Mouse (Mus musculus): ENCODE measurements around the gene Vwa1. TPM values are rescaled to one million over a fixed set of nuclear protein-coding genes. Genes with fewer than 3 reads are reported as not detected.

Vwa1 gene
- total and polyA plus RNA-seq, 3 experiments, result 0.13 to 1.8 (median 0.15) TPM

DNA sequence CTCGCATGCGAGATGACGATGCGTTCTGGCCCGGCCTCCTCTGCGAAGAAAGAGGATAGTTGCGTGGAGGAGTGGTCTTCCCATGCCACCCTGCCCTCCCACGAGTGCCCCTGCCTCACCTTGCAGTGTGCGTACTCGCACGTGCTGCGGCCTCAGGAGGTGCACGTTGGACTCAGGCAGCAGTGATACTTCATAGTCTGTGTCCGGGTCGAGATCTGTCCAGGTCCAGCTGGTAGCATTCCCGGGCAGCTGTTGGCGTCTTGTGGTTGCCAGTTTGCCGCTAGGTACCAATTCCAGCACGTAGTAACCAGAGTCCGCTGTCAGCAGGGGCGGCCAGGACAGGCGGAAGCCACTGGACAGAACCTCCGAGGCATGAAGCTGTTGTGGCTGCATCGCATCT, 3.9 kb downstream of the Vwa1 start:
- no peak for DNase-seq (ENCODE audit: extremely low read depth)
- dilution Hi-C loops (cut with MboI; ENCODE audit: extremely low pct_ligation_motif_present, extremely low pct_unique_long_range_greater_than_20kb, low sequenced_read_pairs), result no loop called here
- no peak overlapping the region for H3K9ac ChIP-seq (ENCODE audit: insufficient read depth, low read depth)
- no peak overlapping the region for H3K4me3 ChIP-seq (replicated peaks in 1 of 3; ENCODE audit: low read depth in 2 of 3, low read length in 2 of 3, poor library complexity in 1 of 3)
- TF ChIP-seq SIN3A (IDR thresholded peaks at IDR 0.05; ENCODE audit: low read length) (no peak), PAX5 (IDR thresholded peaks at IDR 0.05; ENCODE audit: low read length) (no peak), MYC (IDR thresholded peaks at IDR 0.05; ENCODE audit: low read depth, low read length) (no peak), ETS1 (conservative IDR thresholded peaks at IDR 0.05; ENCODE audit: low read depth, low read length) (no peak), NELFE (IDR thresholded peaks at IDR 0.05; ENCODE audit: low read depth, low read length) (no peak), E2F4 (IDR thresholded peaks at IDR 0.05; ENCODE audit: insufficient replicate concordance, low read depth, low read length) (no peak), MAX (IDR thresholded peaks at IDR 0.05; ENCODE audit: low read length) (no peak), ZKSCAN1 (IDR thresholded peaks at IDR 0.05; ENCODE audit: borderline replicate concordance, low read depth, low read length) (no peak), IRF4 (IDR thresholded peaks at IDR 0.05; ENCODE audit: low read depth, low read length) (no peak), GABPA (IDR thresholded peaks at IDR 0.05; ENCODE audit: insufficient replicate concordance, low read depth, low read length) (no peak), RCOR1 (conservative IDR thresholded peaks at IDR 0.05; ENCODE audit: low read depth, low read length) (no peak), CHD2 (IDR thresholded peaks at IDR 0.05; ENCODE audit: low read length) (no peak), USF1 (IDR thresholded peaks at IDR 0.05; ENCODE audit: low read depth, low read length) (no peak), MAZ (IDR thresholded peaks at IDR 0.05; ENCODE audit: low read depth, low read length) (no peak), NRF1 (IDR thresholded peaks at IDR 0.05; ENCODE audit: low read depth, low read length) (no peak), BHLHE40 (IDR thresholded peaks at IDR 0.05; ENCODE audit: low read depth, low read length) (no peak), CHD1 (IDR thresholded peaks at IDR 0.05; ENCODE audit: low read depth, low read length) (no peak), HCFC1 (IDR thresholded peaks at IDR 0.05; ENCODE audit: low read depth, low read length) (no peak), JUN (IDR thresholded peaks at IDR 0.05; ENCODE audit: insufficient read depth, low read depth, low read length) (no peak), CTCF (conservative IDR thresholded peaks at IDR 0.05 in 1 of 2, IDR thresholded peaks at IDR 0.05 in 1 of 2; ENCODE audit: low read depth in 2 of 2, low read length in 2 of 2) (no peak)
- peaks cover 42% of the 10 kb centered on the region for H3K27me3 ChIP-seq (replicated peaks)
- in situ Hi-C loops (cut with MboI; ENCODE audit: low pct_ligation_motif_present, low pct_unique_long_range_greater_than_20kb, low sequenced_read_pairs), result no loop called here
- H3K9me3 ChIP-seq (replicated peaks; ENCODE audit: low read length), result no peaks in the 10 kb centered on the region
- peaks cover 16 to 36% of the 10 kb centered on the region in 2 experiments for H3K4me1 ChIP-seq (ENCODE audit: control insufficient read depth in 1 of 2, insufficient read depth in 2 of 2)
- no peak overlapping the region for H3K4me2 ChIP-seq (ENCODE audit: insufficient read depth, low read depth, poor library complexity, severe bottlenecking)
- H3K36me3 ChIP-seq (replicated peaks in 1 of 2; ENCODE audit: control insufficient read depth in 1 of 2, insufficient read depth in 1 of 2, low read length in 1 of 2), result no peaks in the 10 kb centered on the region
- H3K27ac ChIP-seq (ENCODE audit: insufficient read depth, low read depth), result no peak overlapping the region
- no peaks in the 10 kb centered on the region for H3K79me2 ChIP-seq (replicated peaks; ENCODE audit: control insufficient read depth, extremely low read depth, insufficient read depth, poor library complexity, severe bottlenecking)

GRCm38 (mm10) chr4:155769880-155770512, 4.5 kb downstream of the Vwa1 start:
- no peaks in the 10 kb centered on the region for H3K79me2 ChIP-seq (replicated peaks; ENCODE audit: control insufficient read depth, extremely low read depth, insufficient read depth, poor library complexity, severe bottlenecking)
- H3K9ac ChIP-seq (ENCODE audit: insufficient read depth, low read depth), result peak overlapping the region; percentile 68
- peaks cover 10 to 30% of the 10 kb centered on the region in 2 experiments for H3K4me1 ChIP-seq (ENCODE audit: control insufficient read depth in 1 of 2, insufficient read depth in 2 of 2)
- dilution Hi-C loops (cut with MboI; ENCODE audit: extremely low pct_ligation_motif_present, extremely low pct_unique_long_range_greater_than_20kb, low sequenced_read_pairs) (no loop called here), in situ Hi-C loops (cut with MboI; ENCODE audit: low pct_ligation_motif_present, low pct_unique_long_range_greater_than_20kb, low sequenced_read_pairs) (loop anchor here (5.0 kb wide), 1 partner anchor 38 kb away; the partner anchor contains the start of gene Tmem240)
- peak; percentile 77 for DNase-seq (ENCODE audit: extremely low read depth)
- H3K27ac ChIP-seq (ENCODE audit: insufficient read depth, low read depth), result no peak overlapping the region
- peaks cover 42% of the 10 kb centered on the region for H3K27me3 ChIP-seq (replicated peaks)
- peak overlapping the region; percentile 14 for H3K4me2 ChIP-seq (ENCODE audit: insufficient read depth, low read depth, poor library complexity, severe bottlenecking)
- peak overlapping the region; percentile 57 to 58 (median 57) for H3K4me3 ChIP-seq (replicated peaks in 1 of 3; ENCODE audit: low read depth in 2 of 3, low read length in 2 of 3, poor library complexity in 1 of 3)
- H3K9me3 ChIP-seq (replicated peaks; ENCODE audit: low read length), result no peaks in the 10 kb centered on the region
- no peaks in the 10 kb centered on the region for H3K36me3 ChIP-seq (replicated peaks in 1 of 2; ENCODE audit: control insufficient read depth in 1 of 2, insufficient read depth in 1 of 2, low read length in 1 of 2)
- TF ChIP-seq USF1 (IDR thresholded peaks at IDR 0.05; ENCODE audit: low read depth, low read length), result no peak
- TF ChIP-seq MEF2A (IDR thresholded peaks at IDR 0.05; ENCODE audit: borderline replicate concordance, low read depth, low read length), result 0 out of 2 replicates have a peak, but pooled peaks have one; percentile 31
- no peak for TF ChIP-seq ETS1 (conservative IDR thresholded peaks at IDR 0.05; ENCODE audit: low read depth, low read length)
- no peak for TF ChIP-seq JUN (IDR thresholded peaks at IDR 0.05; ENCODE audit: insufficient read depth, low read depth, low read length)
- TF ChIP-seq USF2 (conservative IDR thresholded peaks at IDR 0.05; ENCODE audit: low read depth, low read length), result no peak
- peak; percentile 82 for TF ChIP-seq POLR2A (IDR thresholded peaks at IDR 0.05; ENCODE audit: low read depth, low read length)
- TF ChIP-seq TBP (conservative IDR thresholded peaks at IDR 0.05; ENCODE audit: low read depth, low read length), result no peak
- peak; percentile 67 for TF ChIP-seq MAZ (IDR thresholded peaks at IDR 0.05; ENCODE audit: low read depth, low read length)
- peak; percentile 85 for TF ChIP-seq ZMIZ1 (IDR thresholded peaks at IDR 0.05; ENCODE audit: low read depth, low read length)
- no peak for TF ChIP-seq E2F4 (IDR thresholded peaks at IDR 0.05; ENCODE audit: insufficient replicate concordance, low read depth, low read length)
- TF ChIP-seq NELFE (IDR thresholded peaks at IDR 0.05; ENCODE audit: low read depth, low read length), result peak; percentile 90
- TF ChIP-seq KAT2A (IDR thresholded peaks at IDR 0.05; ENCODE audit: insufficient replicate concordance, low read length), result 0 out of 2 replicates have a peak, but pooled peaks have one; percentile 28
- no peak for TF ChIP-seq GABPA (IDR thresholded peaks at IDR 0.05; ENCODE audit: insufficient replicate concordance, low read depth, low read length)
- TF ChIP-seq MAX (IDR thresholded peaks at IDR 0.05; ENCODE audit: low read length), result peak; percentile 90
- no peak for TF ChIP-seq JUND (conservative IDR thresholded peaks at IDR 0.05; ENCODE audit: low read depth, low read length)
- peak; percentile 51 for TF ChIP-seq IRF4 (IDR thresholded peaks at IDR 0.05; ENCODE audit: low read depth, low read length)
- peak; percentile 71 for TF ChIP-seq SIN3A (IDR thresholded peaks at IDR 0.05; ENCODE audit: low read length)
- no peak for TF ChIP-seq ZNF384 (IDR thresholded peaks at IDR 0.05; ENCODE audit: low read depth, low read length)
- no peak for TF ChIP-seq CHD1 (IDR thresholded peaks at IDR 0.05; ENCODE audit: low read depth, low read length)
- TF ChIP-seq ZKSCAN1 (IDR thresholded peaks at IDR 0.05; ENCODE audit: borderline replicate concordance, low read depth, low read length), result no peak
- TF ChIP-seq RCOR1 (conservative IDR thresholded peaks at IDR 0.05; ENCODE audit: low read depth, low read length), result no peak; the same call in 1 of the 2 replicates
- no peak for TF ChIP-seq MAFK (IDR thresholded peaks at IDR 0.05; ENCODE audit: insufficient replicate concordance, low read length)

Measured in CH12.LX (cell line).